Mouse (Mus musculus) liver, embryonic 15.5 days (tissue): Measurements from ENCODE around the gene Zbtb46. TPM values are rescaled to one million over a fixed set of nuclear protein-coding genes. Genes with fewer than 3 reads are reported as not detected.

Experiments used
- ATAC-seq: fragments of 200-750 bp; cut with Nextera tagmentation; 2 replicates; pipeline ENCODE4 v1.8.0; 2017; ENCODE audit warnings: moderate number of reproducible peaks, mild to moderate bottlenecking, moderate library complexity; ENCODE audit not compliant: insufficient read depth
- H3K27ac ChIP-seq: fragments of 300-500 bp; sonication (generic); replicated peaks from 2 replicates; pipeline ENCODE4 v1.5.1; 2015; ENCODE audit warnings: mild to moderate bottlenecking, inconsistent platforms
- H3K27me3 ChIP-seq: fragments of 300-500 bp; sonication (generic); 2 replicates; pipeline ENCODE4 v1.6.1; 2015; ENCODE audit warnings: mild to moderate bottlenecking, inconsistent platforms
- H3K36me3 ChIP-seq: fragments of 300-500 bp; sonication (generic); replicated peaks from 2 replicates; pipeline ENCODE4 v1.6.1; 2015; ENCODE audit warnings: moderate library complexity, mild to moderate bottlenecking, inconsistent platforms
- H3K4me1 ChIP-seq: fragments of 300-500 bp; sonication (generic); replicated peaks from 2 replicates; pipeline ENCODE4 v1.6.1; 2015; ENCODE audit warnings: inconsistent platforms
- H3K4me2 ChIP-seq: fragments of 300-500 bp; sonication (generic); 2 replicates; pipeline ENCODE4 v1.6.1; 2015; ENCODE audit warnings: moderate library complexity, mild to moderate bottlenecking, inconsistent platforms
- H3K4me3 ChIP-seq: fragments of 300-500 bp; sonication (generic); replicated peaks from 2 replicates; pipeline ENCODE4 v1.5.1; 2015; ENCODE audit warnings: mild to moderate bottlenecking, inconsistent platforms
- H3K9ac ChIP-seq: fragments of 300-500 bp; sonication (generic); 2 replicates; pipeline ENCODE4 v1.6.1; 2015; ENCODE audit warnings: moderate library complexity, mild to moderate bottlenecking, inconsistent platforms
- H3K9me3 ChIP-seq: fragments of 300-500 bp; sonication (generic); replicated peaks from 2 replicates; pipeline ENCODE4 v1.6.1; 2016; ENCODE audit warnings: inconsistent platforms
- WGBS: fragments of 180-500 bp; shearing (Covaris S2); methylation state at CpG from one replicate; pipeline ENCODE4 v1.1.7; 2015; ENCODE audit warnings: mixed read lengths; ENCODE audit not compliant: insufficient replicate concordance; 5-methylcytosine and 5-hydroxymethylcytosine counted together
- polyA plus RNA-seq: library from polyadenylated mRNA; unstranded; fragments of >200 nt; fragmentation: Nextera tagmentation; extraction: Ambion mirVana; gene quantifications from 2 replicates; pipeline ENCODE4 v1.2.1, GENCODE M21; 2015

Zbtb46 gene
- polyA plus RNA-seq, 1 experiment from 2014 or later: 7.9 TPM

- Histone ChIP-seq H3K27ac (no peak overlapping the region), H3K9ac (no peak overlapping the region), H3K4me1 (peaks cover 9% of the 10 kb centered on the region), H3K27me3 (no peaks in the 10 kb centered on the region), H3K9me3 (no peaks in the 10 kb centered on the region), H3K36me3 (no peaks in the 10 kb centered on the region), H3K4me3 (no peak overlapping the region), H3K4me2 (no peak overlapping the region)
- WGBS: 31% methylated on average over 2 of the region's 2 CpGs
- no peak for ATAC-seq
Measured at GRCm38 (mm10) chr2:181436246-181436645, 23.0 kb downstream of the Zbtb46 start.

GRCm38 (mm10) chr2:181423834-181424233 lies 35.4 kb downstream of the Zbtb46 start:
- 84% methylated on average over 9 of the region's 9 CpGs for WGBS
- H3K27ac ChIP-seq: no peak overlapping the region
- peaks cover 74% of the 10 kb centered on the region for H3K4me1 ChIP-seq

GRCm38 (mm10) chr2:181420903-181421638 lies 38.2 kb downstream of the Zbtb46 start:
- no peak overlapping the region for H3K4me3 ChIP-seq
- ATAC-seq: peak; percentile 85
- no peaks in the 10 kb centered on the region for H3K9me3 ChIP-seq
- no peaks in the 10 kb centered on the region for H3K27me3 ChIP-seq
- H3K36me3 ChIP-seq: peaks cover 20% of the 10 kb centered on the region
- peak overlapping the region; percentile 70 for H3K27ac ChIP-seq
- 31% methylated on average over 4 of the region's 4 CpGs for WGBS
- H3K4me1 ChIP-seq: peaks cover 88% of the 10 kb centered on the region
- peak overlapping the region; percentile 48 for H3K4me2 ChIP-seq
- no peak overlapping the region for H3K9ac ChIP-seq

More at GRCm38 (mm10) chr2:181423834-181424233, 35.4 kb downstream of the Zbtb46 start:
- ATAC-seq: no peak
- H3K4me3 ChIP-seq: no peak overlapping the region
- H3K9me3 ChIP-seq: no peaks in the 10 kb centered on the region
- no peak overlapping the region for H3K4me2 ChIP-seq
- H3K27me3 ChIP-seq: no peaks in the 10 kb centered on the region
- H3K9ac ChIP-seq: no peak overlapping the region
- peaks cover 20% of the 10 kb centered on the region for H3K36me3 ChIP-seq

GRCm38 (mm10) chr2:181420426-181420825 lies 38.8 kb downstream of the Zbtb46 start:
- Histone ChIP-seq H3K9ac (no peak overlapping the region), H3K27ac (peak overlapping the region; percentile 70), H3K36me3 (peaks cover 20% of the 10 kb centered on the region), H3K4me2 (peak overlapping the region; percentile 48), H3K4me3 (no peak overlapping the region), H3K9me3 (no peaks in the 10 kb centered on the region), H3K4me1 (peaks cover 92% of the 10 kb centered on the region), H3K27me3 (no peaks in the 10 kb centered on the region)
- WGBS: 25% methylated on average over 4 of the region's 4 CpGs
- peak; percentile 43 for ATAC-seq

- H3K4me2 ChIP-seq: peak overlapping the region; percentile 48
- peak; percentile 80 for ATAC-seq
- H3K4me1 ChIP-seq: peaks cover 82% of the 10 kb centered on the region
Measured at GRCm38 (mm10) chr2:181419359-181419758, 39.9 kb downstream of the Zbtb46 start.

GRCm38 (mm10) chr2:181415945-181416344 lies 43.3 kb downstream of the Zbtb46 start:
- ATAC-seq: no peak

More at GRCm38 (mm10) chr2:181419359-181419758, 39.9 kb downstream of the Zbtb46 start:
- H3K4me3 ChIP-seq: no peak overlapping the region
- H3K9me3 ChIP-seq: no peaks in the 10 kb centered on the region
- H3K36me3 ChIP-seq: peaks cover 20% of the 10 kb centered on the region
- H3K9ac ChIP-seq: no peak overlapping the region
- peak overlapping the region; percentile 70 for H3K27ac ChIP-seq
- no peaks in the 10 kb centered on the region for H3K27me3 ChIP-seq
- WGBS: 14% methylated on average over 7 of the region's 7 CpGs

GRCm38 (mm10) chr2:181413141-181413540 lies 46.1 kb downstream of the Zbtb46 start:
- H3K36me3 ChIP-seq: peaks cover 19% of the 10 kb centered on the region; the same call in 1 of the 2 replicates
- peaks cover 27% of the 10 kb centered on the region for H3K4me1 ChIP-seq
- 57% methylated on average over 2 of the region's 2 CpGs for WGBS
- no peak for ATAC-seq
- H3K4me2 ChIP-seq: no peak overlapping the region
- no peaks in the 10 kb centered on the region for H3K9me3 ChIP-seq
- no peak overlapping the region for H3K4me3 ChIP-seq
- H3K27me3 ChIP-seq: no peaks in the 10 kb centered on the region
- H3K27ac ChIP-seq: no peak overlapping the region
- H3K9ac ChIP-seq: no peak overlapping the region

More at GRCm38 (mm10) chr2:181415945-181416344, 43.3 kb downstream of the Zbtb46 start:
- Histone ChIP-seq H3K9ac (no peak overlapping the region), H3K27me3 (no peaks in the 10 kb centered on the region), H3K9me3 (no peaks in the 10 kb centered on the region), H3K4me3 (no peak overlapping the region), H3K27ac (0 out of 2 replicates have a peak overlapping the region, but pooled peaks have one; percentile 8), H3K4me1 (peaks cover 55% of the 10 kb centered on the region), H3K36me3 (peaks cover 10% of the 10 kb centered on the region; the same call in 1 of the 2 replicates), H3K4me2 (no peak overlapping the region)
- 63% methylated on average over 3 of the region's 3 CpGs for WGBS

- H3K9me3 ChIP-seq: no peaks in the 10 kb centered on the region
- H3K9ac ChIP-seq: no peak overlapping the region
- H3K4me1 ChIP-seq: peaks cover 10% of the 10 kb centered on the region
- H3K36me3 ChIP-seq: peaks cover 32% of the 10 kb centered on the region
- ATAC-seq: peak; percentile 47; the same call in 1 of the 2 replicates
- no peaks in the 10 kb centered on the region for H3K27me3 ChIP-seq
- no peak overlapping the region for H3K27ac ChIP-seq
- WGBS: 40% methylated on average over 4 of the region's 4 CpGs
- H3K4me2 ChIP-seq: no peak overlapping the region
- H3K4me3 ChIP-seq: no peak overlapping the region
Measured at GRCm38 (mm10) chr2:181410760-181411473, 48.3 kb downstream of the Zbtb46 start.

GRCm38 (mm10) chr2:181409643-181410042 lies 49.6 kb downstream of the Zbtb46 start:
- H3K27ac ChIP-seq: no peak overlapping the region
- WGBS: 67% methylated on average over 7 of the region's 7 CpGs
- H3K36me3 ChIP-seq: peaks cover 34% of the 10 kb centered on the region
- ATAC-seq: no peak
- no peak overlapping the region for H3K4me2 ChIP-seq
- H3K9me3 ChIP-seq: no peaks in the 10 kb centered on the region
- H3K27me3 ChIP-seq: no peaks in the 10 kb centered on the region
- no peak overlapping the region for H3K4me3 ChIP-seq
- H3K4me1 ChIP-seq: peaks cover 5% of the 10 kb centered on the region; the same call in 1 of the 2 replicates
- H3K9ac ChIP-seq: no peak overlapping the region

- H3K27ac ChIP-seq: no peak overlapping the region
- no peak overlapping the region for H3K4me3 ChIP-seq
- no peak overlapping the region for H3K9ac ChIP-seq
- peaks cover 17% of the 10 kb centered on the region for H3K36me3 ChIP-seq
- no peak for ATAC-seq
- no peaks in the 10 kb centered on the region for H3K27me3 ChIP-seq
- H3K4me1 ChIP-seq: peaks cover 10% of the 10 kb centered on the region; the same call in 1 of the 2 replicates
- no peak overlapping the region for H3K4me2 ChIP-seq
- WGBS: 49% methylated on average over 3 of the region's 3 CpGs
- H3K9me3 ChIP-seq: no peaks in the 10 kb centered on the region
Measured at GRCm38 (mm10) chr2:181403722-181404121, 55.5 kb downstream of the Zbtb46 start.

- no peak for ATAC-seq
- Histone ChIP-seq H3K27me3 (no peaks in the 10 kb centered on the region), H3K36me3 (peaks cover 8% of the 10 kb centered on the region; the same call in 1 of the 2 replicates), H3K4me1 (peaks cover 10% of the 10 kb centered on the region; the same call in 1 of the 2 replicates), H3K9ac (no peak overlapping the region), H3K9me3 (no peaks in the 10 kb centered on the region), H3K27ac (no peak overlapping the region), H3K4me3 (no peak overlapping the region), H3K4me2 (no peak overlapping the region)
- 6% methylated on average over 1 of the region's 1 CpGs for WGBS
Measured at GRCm38 (mm10) chr2:181401497-181401896, 57.7 kb downstream of the Zbtb46 start.
